ENCODE assay signal across 8 mouse cellular contexts in genomic region chr8:84637946-84638554, GRCm38 (mm10). TPM values are rescaled to one million over a fixed set of nuclear protein-coding genes. Genes with fewer than 3 reads are reported as not detected.
DNase-seq lines count a peak whose midpoint lies in the region; ATAC-seq and TF ChIP-seq lines count a peak whose summit lies in the region.

No protein-coding gene starts in this region.

- no peak for TF ChIP-seq POLR2A in thymus, adult 2 months (IDR thresholded peaks at IDR 0.05; ENCODE audit: control insufficient read depth, extremely low read depth, insufficient read depth, low read length, poor library complexity)

- WGBS in thymus, adult 2 months = 10% methylated on average over 8 of the region's 8 CpGs
- WGBS in liver, embryonic 12.5 days (ENCODE audit: insufficient replicate concordance) = 40% methylated on average over 8 of the region's 8 CpGs

- H3K27ac ChIP-seq in thymus, adult 2 months (ENCODE audit: control insufficient read depth, insufficient read depth, low read length) = peak overlapping the region; percentile 60
- H3K27ac ChIP-seq in liver, embryonic 12.5 days = 0 out of 2 replicates have a peak overlapping the region, but pooled peaks have one; percentile 78

- no peak for ATAC-seq in CD4-positive, CD25-positive, alpha-beta regulatory T cell, adult 4 months
- no peak for ATAC-seq in liver, embryonic 12.5 days
- no peak for ATAC-seq in megakaryocyte-erythroid progenitor cell, adult 5-6 weeks (replicated peaks; ENCODE audit: low FRiP score, low TSS enrichment, poor library complexity, severe bottlenecking)

- no peak for TF ChIP-seq CTCF in thymus, adult 2 months (IDR thresholded peaks at IDR 0.05; ENCODE audit: borderline replicate concordance, control insufficient read depth, extremely low read depth, insufficient read depth, low read length, poor library complexity)

- H3K4me1 ChIP-seq in thymus, adult 2 months (replicated peaks; ENCODE audit: control insufficient read depth, insufficient read depth, low read length) = peaks cover 17% of the 10 kb centered on the region
- H3K4me1 ChIP-seq in liver, embryonic 12.5 days = peaks cover 32% of the 10 kb centered on the region

- peak overlapping the region; percentile 84 for H3K9ac ChIP-seq in liver, embryonic 12.5 days

- no peaks in the 10 kb centered on the region for H3K36me3 ChIP-seq in thymus, adult 2 months (ENCODE audit: control insufficient read depth, insufficient read depth, low read length)
- H3K36me3 ChIP-seq in liver, embryonic 12.5 days = no peaks in the 10 kb centered on the region

- H3K27me3 ChIP-seq in thymus, adult 2 months (ENCODE audit: control insufficient read depth, insufficient read depth, low read length) = no peaks in the 10 kb centered on the region
- peaks cover 41% of the 10 kb centered on the region for H3K27me3 ChIP-seq in liver, embryonic 12.5 days (replicated peaks)

- no peaks in the 10 kb centered on the region for H3K9me3 ChIP-seq in liver, embryonic 12.5 days (replicated peaks)

- peak overlapping the region; percentile 96 for H3K4me2 ChIP-seq in liver, embryonic 12.5 days

- DNase-seq in CD4-positive, CD25-positive, alpha-beta regulatory T cell, adult 2 months (ENCODE audit: low read depth, low spot score) = peak; percentile 43
- peak; percentile 40 for DNase-seq in thymus, adult 2 months
- DNase-seq in thymus, adult 18-20 months = no peak
- peak; percentile 55 for DNase-seq in thymus, postnatal 4 days
- DNase-seq in spleen, postnatal 4 days (ENCODE audit: low spot score in 2 of 2) = no peak

- peak overlapping the region; percentile 75 for H3K4me3 ChIP-seq in thymus, adult 2 months (ENCODE audit: control insufficient read depth, insufficient read depth, low read length)
- H3K4me3 ChIP-seq in liver, embryonic 12.5 days = peak overlapping the region; percentile 70

RNA-seq across cellular contexts. Expression of gene Ier2, which starts 24.6 kb away (rescaled TPM):
- polyA plus RNA-seq in CD4-positive, CD25-positive, alpha-beta regulatory T cell, adult 4 months (2017; shearing (Covaris generic)) = 10 to 100 TPM; 39.5 to 42.6 TPM
- 29.2 and 33.7 TPM in 2 replicates for polyA plus RNA-seq in thymus, adult 2 months (2012; rRNA removed)
- polyA plus RNA-seq in liver, embryonic 12.5 days (2016; fragmentation: Nextera tagmentation; extraction: Ambion mirVana) = 36.4 and 37.4 TPM in 2 replicates
- total RNA-seq in megakaryocyte-erythroid progenitor cell, adult 5-6 weeks (2014; fragmentation: Nextera tagmentation) = 23.2 and 27.2 TPM in 2 replicates
- 47.1 and 60.7 TPM in 2 replicates for total RNA-seq in megakaryocyte-erythroid progenitor cell, adult 5-6 weeks (2017)

RNA-seq across cellular contexts. Expression of gene Trmt1, which starts 48.1 kb away (rescaled TPM):
- 10 to 100 TPM; 45.0 to 60.3 TPM for polyA plus RNA-seq in CD4-positive, CD25-positive, alpha-beta regulatory T cell, adult 4 months (2017; shearing (Covaris generic))
- polyA plus RNA-seq in thymus, adult 2 months (2012; rRNA removed) = 169 and 181 TPM in 2 replicates
- polyA plus RNA-seq in liver, embryonic 12.5 days (2016; fragmentation: Nextera tagmentation; extraction: Ambion mirVana) = 57.3 and 62.0 TPM in 2 replicates
- 170 and 181 TPM in 2 replicates for total RNA-seq in megakaryocyte-erythroid progenitor cell, adult 5-6 weeks (2014; fragmentation: Nextera tagmentation)
- total RNA-seq in megakaryocyte-erythroid progenitor cell, adult 5-6 weeks (2017) = 94.9 and 126 TPM in 2 replicates

RNA-seq across cellular contexts. Expression of gene Nacc1, which starts 49.6 kb away (rescaled TPM):
- polyA plus RNA-seq in CD4-positive, CD25-positive, alpha-beta regulatory T cell, adult 4 months (2017; shearing (Covaris generic)) = 1 to 10 TPM; 8.1 to 9.1 TPM
- polyA plus RNA-seq in thymus, adult 2 months (2012; rRNA removed) = 155 and 182 TPM in 2 replicates
- 12.5 and 12.9 TPM in 2 replicates for polyA plus RNA-seq in liver, embryonic 12.5 days (2016; fragmentation: Nextera tagmentation; extraction: Ambion mirVana)
- total RNA-seq in megakaryocyte-erythroid progenitor cell, adult 5-6 weeks (2014; fragmentation: Nextera tagmentation) = 71.6 and 76.7 TPM in 2 replicates
- total RNA-seq in megakaryocyte-erythroid progenitor cell, adult 5-6 weeks (2017) = 35.8 and 51.5 TPM in 2 replicates

Comparison
In these comparisons a context has a peak if more than half of its experiments do, and no peak if none do; other contexts are left out.
1. DNase-seq: peak in CD4-positive, CD25-positive, alpha-beta regulatory T cell, adult 2 months (single experiment), thymus, adult 2 months (single experiment) and thymus, postnatal 4 days (single experiment); none in thymus, adult 18-20 months (0 of 2) and spleen, postnatal 4 days (0 of 2).
2. RNA of gene Nacc1, which starts 49.6 kb away (polyA plus RNA-seq): 155 to 182 TPM in thymus, adult 2 months; 12.5 to 12.9 TPM in liver, embryonic 12.5 days and 8.1 to 9.1 TPM in CD4-positive, CD25-positive, alpha-beta regulatory T cell, adult 4 months; every median in the first group is over 10 times any median in the second.